Mouse (Mus musculus) ES-Bruce4 (cell line): ENCODE measurements at regions not wholly inside any gene's neighbourhood (a gene's known extent, or its start where the extent isn't known, plus 50 kb on each side); places are given as distances from the start of the nearest gene placed in this dataset.

ENCODE experiments used
- CTCF ChIP-seq: IDR thresholded peaks from one replicate; pipeline ENCODE4 v1.8.1; 2011; ENCODE audit warnings: low read depth, low read length
- EP300 ChIP-seq: IDR thresholded peaks from 2 replicates; pipeline ENCODE4 v1.6.1; 2011; ENCODE audit warnings: low read depth, low read length; ENCODE audit not compliant: insufficient read depth

- TF ChIP-seq CTCF (no peak), EP300 (no peak)
Observed at GRCm38 (mm10) chr16:30000166-30000565, 64.0 kb upstream of the Hes1 start.
